Mouse (Mus musculus) macrophage (primary cell): Measurements from ENCODE around the gene Mphosph9. TPM values are rescaled to one million over a fixed set of nuclear protein-coding genes. Genes with fewer than 3 reads are reported as not detected.
"Not testable (repeated sequence)": the region's sequence is repeated elsewhere in the genome, so short reads cannot be mapped to it uniquely, and the experiment has no call there.

Source experiments
- H3K27ac ChIP-seq: fragments of 350-480 bp; formaldehyde crosslinking; 2 replicates; pipeline ENCODE4 v1.9.0; 2021
- H3K36me3 ChIP-seq: fragments of 350-480 bp; formaldehyde crosslinking; 2 replicates; pipeline ENCODE4 v1.9.0; 2021; ENCODE audit errors: inconsistent target
- H3K4me3 ChIP-seq: fragments of 350-480 bp; formaldehyde crosslinking; 2 replicates; pipeline ENCODE4 v1.9.0; 2021; ENCODE audit errors: inconsistent target
- H3K79me2 ChIP-seq: fragments of 350-480 bp; formaldehyde crosslinking; 2 replicates; pipeline ENCODE4 v1.9.0; 2021; ENCODE audit errors: inconsistent target
- WGBS: methylation state at CpG from one replicate; pipeline ENCODE4 v1.1.7; 2026; ENCODE audit warnings: inconsistent platforms; ENCODE audit not compliant: missing documents; 5-methylcytosine and 5-hydroxymethylcytosine counted together
- polyA plus RNA-seq: library from polyadenylated mRNA; stranded (reverse); fragments of 250-400 nt; gene quantifications from 3 replicates; pipeline ENCODE4 v1.2.4, GENCODE M21; 2018; ENCODE audit warnings: inconsistent platforms
- total RNA-seq, 78 experiments: library from RNA; depleted of rRNA; stranded (reverse); fragments of 250-400 nt; gene quantifications; 1 replicate in 9 of 78; 2 replicates in 24 of 78; 3 replicates in 43 of 78; 4 replicates in 2 of 78; pipeline ENCODE4 v1.2.4; 2018; ENCODE audit warnings: inconsistent platforms in 56 of 78

Mphosph9 gene
- 10 to 100 TPM in 16 of 26 experiments, 1 to 10 TPM in 10; 2.0 to 39.8 (median 11.8) TPM for total RNA-seq (2018; cell fraction: chromatin; rRNA removed)
- total RNA-seq (2018; cell fraction: cytosol; rRNA removed) = 1 to 10 TPM in 25 of 26 experiments, under 1 TPM in 1; 0.96 to 3.0 (median 1.9) TPM
- 10 to 100 TPM in 5 of 26 experiments, 1 to 10 TPM in 20, under 1 TPM in 1; 0.75 to 20.8 (median 6.5) TPM for total RNA-seq (2018; cell fraction: nucleus; rRNA removed)
- 1.4 to 2.4 TPM (median 2.1 TPM) in 3 replicates for polyA plus RNA-seq

GRCm38 (mm10) chr5:124327510-124328364 is at the start of gene Mphosph9, which contains the start of gene 2810006K23Rik:
Gene Mphosph9, minus strand, starts transcription at chr5:124327972.
Gene 2810006K23Rik, plus strand, starts transcription at chr5:124328089.
- H3K27ac ChIP-seq = peak within 1 kb of the TSS; percentile 38
- H3K4me3 ChIP-seq = peak within 1 kb of the TSS; percentile 89
- H3K79me2 ChIP-seq = peaks cover 7% of the 10 kb centered on the region; the same call in 1 of the 2 replicates
- under 1% methylated on average over 63 of the region's 72 CpGs for WGBS
- no peaks in the 10 kb centered on the region for H3K36me3 ChIP-seq

GRCm38 (mm10) chr5:124377149-124377548 is 49.4 kb upstream of the Mphosph9 start:
- H3K79me2 ChIP-seq = no peaks in the 10 kb centered on the region

GRCm38 (mm10) chr5:124376401-124376800 is 48.6 kb upstream of the Mphosph9 start:
- WGBS = 100% methylated on average over 1 of the region's 1 CpGs
- H3K4me3 ChIP-seq = no peak overlapping the region
- H3K36me3 ChIP-seq = peaks cover 71% of the 10 kb centered on the region
- no peak overlapping the region for H3K27ac ChIP-seq
- H3K79me2 ChIP-seq = no peaks in the 10 kb centered on the region

More at GRCm38 (mm10) chr5:124377149-124377548, 49.4 kb upstream of the Mphosph9 start:
- peaks cover 72% of the 10 kb centered on the region for H3K36me3 ChIP-seq
- H3K4me3 ChIP-seq = no peak overlapping the region
- WGBS = 67% methylated on average over 4 of the region's 4 CpGs
- H3K27ac ChIP-seq = 0 out of 2 replicates have a peak overlapping the region, but pooled peaks have one; percentile 5

GRCm38 (mm10) chr5:124374298-124374697 is 46.5 kb upstream of the Mphosph9 start:
- Histone ChIP-seq H3K4me3 (no peak overlapping the region), H3K27ac (no peak overlapping the region), H3K36me3 (peaks cover 71% of the 10 kb centered on the region), H3K79me2 (no peaks in the 10 kb centered on the region)
- 97% methylated on average over 7 of the region's 7 CpGs for WGBS

- H3K79me2 ChIP-seq = no peaks in the 10 kb centered on the region
- 43% methylated on average over 3 of the region's 3 CpGs for WGBS
- H3K36me3 ChIP-seq = peaks cover 26% of the 10 kb centered on the region
- H3K27ac ChIP-seq = no peak overlapping the region
- no peak overlapping the region for H3K4me3 ChIP-seq
These were observed 38.9 kb upstream of the Mphosph9 start for GRCm38 (mm10) chr5:124366721-124367120.

- WGBS = 90% methylated on average over 2 of the region's 2 CpGs
- Histone ChIP-seq H3K36me3 (peaks cover 17% of the 10 kb centered on the region), H3K27ac (no peak overlapping the region), H3K79me2 (no peaks in the 10 kb centered on the region), H3K4me3 (no peak overlapping the region)
These were observed 38.0 kb upstream of the Mphosph9 start for GRCm38 (mm10) chr5:124365754-124366153.

- H3K27ac ChIP-seq = no peak overlapping the region
- no peak overlapping the region for H3K4me3 ChIP-seq
- H3K36me3 ChIP-seq = peaks cover 7% of the 10 kb centered on the region
- H3K79me2 ChIP-seq = no peaks in the 10 kb centered on the region
- 92% methylated on average over 6 of the region's 6 CpGs for WGBS
These were observed 36.6 kb upstream of the Mphosph9 start for GRCm38 (mm10) chr5:124364173-124364918.

GRCm38 (mm10) chr5:124362982-124363381 is 35.2 kb upstream of the Mphosph9 start, which contains the start of gene Cdk2ap1:
Gene Cdk2ap1, minus strand, starts transcription at chr5:124363082.
- 89% methylated on average over 5 of the region's 5 CpGs for WGBS
- not testable (repeated sequence) for H3K36me3 ChIP-seq, H3K79me2 ChIP-seq, H3K4me3 ChIP-seq, H3K27ac ChIP-seq

GRCm38 (mm10) chr5:124359641-124360040 is 31.9 kb upstream of the Mphosph9 start:
- H3K36me3 ChIP-seq = no peaks in the 10 kb centered on the region
- H3K79me2 ChIP-seq = no peaks in the 10 kb centered on the region
- 96% methylated on average over 2 of the region's 2 CpGs for WGBS
- H3K27ac ChIP-seq = no peak overlapping the region
- H3K4me3 ChIP-seq = no peak overlapping the region

GRCm38 (mm10) chr5:124356695-124357094 is 28.9 kb upstream of the Mphosph9 start:
- Histone ChIP-seq H3K4me3 (no peak overlapping the region), H3K27ac (no peak overlapping the region), H3K36me3 (no peaks in the 10 kb centered on the region), H3K79me2 (peaks cover 14% of the 10 kb centered on the region; the same call in 1 of the 2 replicates)
- WGBS = 49% methylated on average over 3 of the region's 3 CpGs

GRCm38 (mm10) chr5:124355425-124355959 is 27.7 kb upstream of the Mphosph9 start:
- H3K79me2 ChIP-seq = peaks cover 26% of the 10 kb centered on the region
- 15% methylated on average over 11 of the region's 12 CpGs for WGBS
- no peak overlapping the region for H3K27ac ChIP-seq
- H3K4me3 ChIP-seq = no peak overlapping the region
- no peaks in the 10 kb centered on the region for H3K36me3 ChIP-seq

GRCm38 (mm10) chr5:124354574-124355424 is 27.0 kb upstream of the Mphosph9 start:
- no peak overlapping the region for H3K27ac ChIP-seq
- H3K36me3 ChIP-seq = no peaks in the 10 kb centered on the region
- WGBS = 1% methylated on average over 26 of the region's 60 CpGs
- peaks cover 33% of the 10 kb centered on the region for H3K79me2 ChIP-seq
- H3K4me3 ChIP-seq = peak overlapping the region; percentile 32

GRCm38 (mm10) chr5:124353726-124354547 is 26.2 kb upstream of the Mphosph9 start:
- H3K79me2 ChIP-seq = peaks cover 39% of the 10 kb centered on the region
- WGBS = 2% methylated on average over 48 of the region's 132 CpGs
- H3K27ac ChIP-seq = no peak overlapping the region
- no peaks in the 10 kb centered on the region for H3K36me3 ChIP-seq
- H3K4me3 ChIP-seq = peak overlapping the region; percentile 37; the same call in 1 of the 2 replicates
